Mouse (Mus musculus): ENCODE results near the gene Apoc1.
A peak's percentile ranks its signal among the peaks of the same experiment; 100 is the strongest.

The Apoc1 gene

GRCm38 (mm10) chr7:19685374-19685773, 7.1 kb downstream of the Apoc1 start:
- DNase-seq (ENCODE audit: low spot score in 2 of 2): no peak

DNA sequence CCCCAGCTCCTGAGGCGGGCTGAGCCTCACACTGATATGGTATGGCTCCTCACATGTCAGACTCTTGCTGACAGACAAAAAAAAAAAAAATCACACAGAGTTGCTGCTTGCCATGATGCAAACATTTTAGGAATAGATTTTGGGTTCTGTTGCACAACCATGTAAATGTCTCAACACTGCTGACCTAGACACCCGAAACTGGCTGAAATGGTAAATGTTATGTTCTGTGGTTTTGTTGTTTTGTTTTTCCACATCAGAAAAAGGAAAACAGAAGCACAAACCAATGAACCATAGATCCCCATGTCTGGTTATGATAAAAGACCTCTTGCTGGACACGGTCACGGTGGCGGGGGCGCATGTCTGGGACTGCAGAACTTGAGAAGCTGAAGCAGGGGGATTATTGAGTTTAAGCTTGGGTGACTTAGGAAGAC, 8.7 kb downstream of the Apoc1 start:
- no peak for DNase-seq (ENCODE audit: low spot score in 2 of 2)

- DNase-seq (ENCODE audit: low spot score in 2 of 2): no peak
These were observed 9.5 kb downstream of the Apoc1 start for GRCm38 (mm10) chr7:19682979-19683378.

DNA sequence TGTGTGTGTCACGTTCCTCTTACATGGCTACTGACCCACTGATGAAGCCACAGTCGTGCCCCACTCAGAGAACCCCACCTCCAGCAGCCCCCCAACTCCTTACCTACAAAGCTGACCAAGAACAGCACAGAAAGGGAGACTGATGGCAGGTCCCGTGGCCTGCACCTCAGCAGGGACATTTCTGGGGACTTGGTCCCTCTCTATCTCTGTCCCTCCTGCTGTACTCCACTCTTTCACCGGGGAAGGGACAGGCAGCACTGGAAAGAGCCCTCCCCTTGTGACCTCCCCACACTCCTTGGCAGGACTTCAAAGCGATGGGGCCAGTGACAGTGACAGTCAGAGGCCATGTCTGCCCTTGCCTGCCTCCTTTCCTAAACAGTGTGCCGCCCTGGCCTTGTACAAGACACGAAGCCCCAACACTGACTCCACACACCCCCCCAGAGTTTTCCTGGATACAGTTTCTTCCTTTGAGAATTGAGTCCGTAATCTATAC, 11.2 kb downstream of the Apoc1 start, which contains the start of the genes Gm44805 and Apoc4:
Gm44805 (minus strand) TSS at position 222 of the 493 bp plus-strand sequence.
Apoc4 (minus strand) TSS at position 278 of the 493 bp plus-strand sequence.
- DNase-seq (ENCODE audit: low spot score in 2 of 2): no peak

DNA sequence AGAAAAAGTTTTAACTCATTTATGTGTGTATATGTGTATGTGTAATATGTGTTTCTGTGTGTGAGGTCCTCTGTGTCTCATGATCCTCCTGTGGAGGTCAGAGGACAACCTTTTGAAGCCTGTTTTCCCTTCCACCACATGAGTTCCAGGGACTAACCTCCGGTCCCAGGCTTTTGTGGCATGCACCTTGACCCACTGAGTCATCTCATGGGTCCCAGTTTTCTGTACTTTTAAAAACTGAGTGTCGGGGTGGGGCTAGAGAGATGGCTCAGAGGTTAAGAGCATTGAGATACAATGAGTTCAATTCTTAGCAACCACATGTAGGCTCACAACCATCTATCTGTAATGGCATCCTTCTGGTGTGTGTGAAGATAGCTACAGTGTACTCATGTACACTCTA, 11.8 kb downstream of the Apoc1 start:
- no peak for DNase-seq (ENCODE audit: low spot score in 2 of 2)

- no peak for DNase-seq (ENCODE audit: low spot score in 2 of 2)
These were observed 13.6 kb downstream of the Apoc1 start for GRCm38 (mm10) chr7:19678901-19679300.

DNA sequence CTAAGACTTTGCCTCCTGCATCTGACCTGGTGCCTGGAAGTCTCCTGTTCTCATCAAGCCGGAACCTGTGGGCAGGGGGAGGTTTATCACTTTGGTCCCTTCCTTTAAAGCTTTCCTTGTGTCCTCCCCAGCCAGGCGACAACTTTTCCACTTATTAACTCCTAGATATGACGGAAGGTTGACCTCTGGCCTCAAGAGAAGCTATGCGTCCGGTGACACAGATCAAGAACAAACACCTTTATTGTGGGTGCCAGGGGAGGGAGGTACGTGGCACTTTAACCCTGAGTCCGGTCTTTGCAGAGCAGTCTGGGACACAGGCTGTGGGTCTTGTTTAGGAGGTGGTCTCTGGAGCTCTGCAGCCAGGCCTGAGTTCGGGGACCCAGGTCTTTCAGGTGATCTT, 14.6 kb downstream of the Apoc1 start, which contains the start of gene Apoc2:
Apoc2 (minus strand) TSS at position 70 of the 400 bp plus-strand sequence.
- no peak for DNase-seq (ENCODE audit: low spot score in 2 of 2)

- no peak for DNase-seq (ENCODE audit: low spot score in 2 of 2)
These were observed 15.8 kb downstream of the Apoc1 start for GRCm38 (mm10) chr7:19676662-19677061.

DNA sequence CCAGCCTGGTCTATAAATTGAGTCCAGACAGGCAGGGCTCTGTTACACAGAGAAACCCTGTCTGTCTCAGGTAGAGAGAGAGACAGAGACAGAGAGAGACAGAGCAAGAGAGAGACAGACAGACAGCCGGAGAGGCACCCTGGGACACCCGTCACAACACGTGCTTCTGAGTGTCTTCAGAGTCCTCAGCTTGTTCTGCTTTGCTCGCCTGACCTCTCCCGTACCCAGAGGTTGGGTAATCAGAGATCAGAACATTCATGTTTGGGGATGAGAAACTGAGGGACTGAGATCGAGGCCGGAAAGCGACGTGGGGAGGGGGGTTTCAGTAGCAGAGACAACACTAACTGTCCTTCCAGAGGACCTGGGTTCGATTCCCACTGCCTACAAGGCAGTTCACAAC, 16.6 kb downstream of the Apoc1 start:
- no peak for DNase-seq (ENCODE audit: low spot score in 2 of 2)

DNA sequence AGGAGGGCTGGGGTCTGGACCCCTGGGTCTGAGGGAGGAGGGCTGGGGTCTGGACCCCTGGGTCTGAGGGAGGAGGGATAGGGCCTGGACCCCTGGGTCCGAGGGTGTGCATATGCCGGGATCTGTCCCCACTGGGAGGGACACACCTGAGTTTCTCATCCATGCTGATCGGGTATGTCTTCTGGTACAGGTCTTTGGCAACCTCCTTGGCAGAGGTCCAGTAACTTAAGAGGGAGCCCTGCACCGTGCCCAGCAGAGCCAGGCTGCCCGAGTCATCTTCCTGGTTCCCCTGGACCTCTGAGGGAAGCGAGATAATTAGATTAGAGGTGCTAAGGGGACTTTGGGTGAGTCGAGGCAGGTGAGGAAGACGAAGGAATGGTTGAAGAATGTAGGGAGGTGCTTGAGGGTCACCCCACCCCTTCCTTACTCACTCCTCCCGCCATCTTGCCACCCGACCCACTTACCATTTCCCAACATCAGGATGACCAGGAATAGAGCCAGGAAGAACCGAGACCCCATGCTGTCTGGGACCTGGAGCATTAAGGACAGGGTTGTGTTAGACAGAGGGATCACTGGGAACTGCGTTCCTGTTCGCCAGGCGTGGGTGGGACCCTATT, 19.3 kb downstream of the Apoc1 start:
- no peak for DNase-seq (ENCODE audit: low spot score in 2 of 2)

GRCm38 (mm10) chr7:19671511-19671910, 20.9 kb downstream of the Apoc1 start:
- DNase-seq (ENCODE audit: low spot score in 2 of 2): no peak

- peak; percentile 88 to 91 for DNase-seq (ENCODE audit: low spot score in 2 of 2)
These were observed 23.3 kb downstream of the Apoc1 start for GRCm38 (mm10) chr7:19668947-19669721.

GRCm38 (mm10) chr7:19667434-19667833, 25.0 kb downstream of the Apoc1 start:
- DNase-seq (ENCODE audit: low spot score in 2 of 2): no peak

GRCm38 (mm10) chr7:19666750-19667149, 25.7 kb downstream of the Apoc1 start:
- DNase-seq (ENCODE audit: low spot score in 2 of 2): no peak

- peak; percentile 93 to 95 for DNase-seq (ENCODE audit: low spot score in 2 of 2)
These were observed 27.3 kb downstream of the Apoc1 start, which contains the start of gene Clptm1 for GRCm38 (mm10) chr7:19664955-19665841. Clptm1 (minus strand) TSS chr7:19665033.

GRCm38 (mm10) chr7:19664455-19664954, 28.0 kb downstream of the Apoc1 start:
- no peak for DNase-seq (ENCODE audit: low spot score in 2 of 2)

DNA sequence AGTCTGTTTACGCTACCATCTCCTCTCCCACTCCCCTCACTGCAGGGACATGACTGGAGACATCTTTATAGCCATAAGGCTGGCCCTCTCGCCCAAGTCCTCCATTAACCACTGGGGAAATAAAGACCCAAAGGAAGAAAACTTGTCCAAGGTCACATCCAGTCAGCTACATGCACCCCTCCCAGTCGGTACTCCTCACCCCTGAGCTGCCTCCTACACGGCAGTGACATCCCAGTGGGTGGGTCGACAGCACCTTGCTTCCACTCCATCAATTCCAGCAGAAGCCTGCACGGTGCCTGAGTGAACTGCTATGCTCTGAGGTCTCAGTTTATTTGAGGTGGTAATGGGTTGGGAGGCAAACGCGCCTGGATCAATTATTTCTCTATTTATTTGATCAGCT, 28.5 kb downstream of the Apoc1 start:
- no peak for DNase-seq (ENCODE audit: low spot score in 2 of 2)

DNA sequence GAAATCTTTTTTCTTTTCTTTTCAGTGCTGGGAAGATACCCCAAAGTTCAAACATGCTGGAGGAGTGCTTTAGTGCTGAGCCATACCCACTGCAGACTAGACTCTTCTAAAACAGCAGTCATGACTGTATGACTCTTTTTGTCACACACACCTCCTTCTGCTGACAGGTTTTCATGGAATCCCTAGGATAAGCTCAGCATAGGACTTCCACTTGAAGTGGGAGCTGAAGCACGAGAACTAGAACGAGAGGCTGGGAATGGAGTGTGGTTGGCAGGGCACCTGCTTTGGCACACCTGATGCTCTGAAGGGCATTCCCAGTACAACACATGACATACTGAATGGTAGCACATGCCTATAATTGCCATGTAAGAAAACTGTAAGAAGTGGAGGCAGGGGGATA, 39.8 kb downstream of the Apoc1 start:
- no peak for DNase-seq (ENCODE audit: low spot score in 2 of 2)

GRCm38 (mm10) chr7:19651063-19651786, 41.2 kb downstream of the Apoc1 start:
- DNase-seq (ENCODE audit: low spot score in 2 of 2): no peak

GRCm38 (mm10) chr7:19641223-19641622, 51.2 kb downstream of the Apoc1 start:
- peak in 1 of 2 experiments; percentile 71 for DNase-seq (ENCODE audit: low spot score in 2 of 2)

Measured in right cerebral cortex, postnatal 36 days (tissue).